ENCODE assay signal across 8 mouse cellular contexts in genomic region chr8:121669208-121669607, GRCm38 (mm10). TPM values are rescaled to one million over a fixed set of nuclear protein-coding genes. Genes with fewer than 3 reads are reported as not detected.
DNase-seq lines count a peak whose midpoint lies in the region; ATAC-seq and TF ChIP-seq lines count a peak whose summit lies in the region.

No protein-coding gene starts in this region.

- no peaks in the 10 kb centered on the region for H3K27me3 ChIP-seq in kidney, postnatal 0 days (ENCODE audit: insufficient read depth, low read length)
- 0 out of 2 replicates have a peak, but pooled peaks cover 5% of the 10 kb centered on the region for H3K27me3 ChIP-seq in heart, embryonic 15.5 days
- H3K27me3 ChIP-seq in midbrain, embryonic 13.5 days: no peaks in the 10 kb centered on the region
- no peaks in the 10 kb centered on the region; the same call in 1 of the 2 replicates for H3K27me3 ChIP-seq in thymus, adult 2 months (ENCODE audit: control insufficient read depth, insufficient read depth, low read length)

- WGBS in kidney, postnatal 0 days: 17% methylated on average over 6 of the region's 8 CpGs
- WGBS in heart, embryonic 15.5 days: 21% methylated on average over 8 of the region's 8 CpGs
- WGBS in midbrain, embryonic 13.5 days: 27% methylated on average over 8 of the region's 8 CpGs
- WGBS in thymus, adult 2 months: 17% methylated on average over 8 of the region's 8 CpGs

- H3K4me3 ChIP-seq in kidney, postnatal 0 days (replicated peaks; ENCODE audit: low read depth, low read length): no peak overlapping the region
- H3K4me3 ChIP-seq in cortical plate, adult 2 months (ENCODE audit: insufficient read depth, low read length): peak overlapping the region; percentile 14
- H3K4me3 ChIP-seq in heart, embryonic 15.5 days: no peak overlapping the region
- H3K4me3 ChIP-seq in midbrain, embryonic 13.5 days (replicated peaks): no peak overlapping the region
- H3K4me3 ChIP-seq in thymus, adult 2 months (ENCODE audit: control insufficient read depth, insufficient read depth, low read length): no peak overlapping the region

- H3K36me3 ChIP-seq in kidney, postnatal 0 days (ENCODE audit: insufficient read depth, low read length): no peaks in the 10 kb centered on the region
- H3K36me3 ChIP-seq in heart, embryonic 15.5 days: no peaks in the 10 kb centered on the region
- no peaks in the 10 kb centered on the region for H3K36me3 ChIP-seq in midbrain, embryonic 13.5 days
- no peaks in the 10 kb centered on the region for H3K36me3 ChIP-seq in thymus, adult 2 months (ENCODE audit: control insufficient read depth, insufficient read depth, low read length)

- TF ChIP-seq POLR2A in cortical plate, adult 2 months (IDR thresholded peaks at IDR 0.05; ENCODE audit: extremely low read depth, insufficient read depth, low read length): no peak
- TF ChIP-seq POLR2A in thymus, adult 2 months (IDR thresholded peaks at IDR 0.05; ENCODE audit: control insufficient read depth, extremely low read depth, insufficient read depth, low read length, poor library complexity): no peak

- ATAC-seq in kidney, postnatal 0 days (replicated peaks; ENCODE audit: low FRiP score, low read depth): peak; percentile 27; the same call in 1 of the 2 replicates
- peak; percentile 54 for ATAC-seq in heart, embryonic 15.5 days (replicated peaks; ENCODE audit: insufficient number of reproducible peaks, insufficient read depth, low FRiP score, low read depth)
- ATAC-seq in midbrain, embryonic 13.5 days: no peak

- no peak for TF ChIP-seq CTCF in kidney, postnatal 0 days (IDR thresholded peaks at IDR 0.05; ENCODE audit: low read depth)
- TF ChIP-seq CTCF in cortical plate, adult 2 months (IDR thresholded peaks at IDR 0.05; ENCODE audit: extremely low read depth, insufficient read depth, low read length): no peak
- TF ChIP-seq CTCF in thymus, adult 2 months (IDR thresholded peaks at IDR 0.05; ENCODE audit: borderline replicate concordance, control insufficient read depth, extremely low read depth, insufficient read depth, low read length, poor library complexity): no peak

- DNase-seq in kidney, postnatal 0 days (ENCODE audit: low spot score): no peak
- DNase-seq in kidney, adult 8-10 months: no peak
- DNase-seq in spleen, postnatal 10 days (ENCODE audit: low spot score in 2 of 2): no peak
- no peak for DNase-seq in urinary bladder, adult 2 months (ENCODE audit: low spot score)
- no peak for DNase-seq in thymus, adult 2 months

- H3K4me1 ChIP-seq in kidney, postnatal 0 days (replicated peaks; ENCODE audit: insufficient read depth, low read length): peaks cover 9% of the 10 kb centered on the region; the same call in 1 of the 2 replicates
- no peaks in the 10 kb centered on the region for H3K4me1 ChIP-seq in cortical plate, adult 2 months (ENCODE audit: control insufficient read depth, insufficient read depth, low read length)
- peaks cover 24% of the 10 kb centered on the region for H3K4me1 ChIP-seq in heart, embryonic 15.5 days (replicated peaks)
- peaks cover 27% of the 10 kb centered on the region for H3K4me1 ChIP-seq in midbrain, embryonic 13.5 days (replicated peaks)
- no peaks in the 10 kb centered on the region for H3K4me1 ChIP-seq in thymus, adult 2 months (replicated peaks; ENCODE audit: control insufficient read depth, insufficient read depth, low read length)

- H3K4me2 ChIP-seq in kidney, postnatal 0 days (ENCODE audit: low read length): no peak overlapping the region
- H3K4me2 ChIP-seq in heart, embryonic 15.5 days: no peak overlapping the region
- H3K4me2 ChIP-seq in midbrain, embryonic 13.5 days (replicated peaks): no peak overlapping the region

- no peak overlapping the region for H3K27ac ChIP-seq in kidney, postnatal 0 days
- peak overlapping the region; percentile 50 for H3K27ac ChIP-seq in cortical plate, adult 2 months (ENCODE audit: insufficient read depth, low read length)
- peak overlapping the region; percentile 33 for H3K27ac ChIP-seq in heart, embryonic 15.5 days
- H3K27ac ChIP-seq in midbrain, embryonic 13.5 days: no peak overlapping the region
- H3K27ac ChIP-seq in thymus, adult 2 months (ENCODE audit: control insufficient read depth, insufficient read depth, low read length): no peak overlapping the region

- no peaks in the 10 kb centered on the region for H3K9me3 ChIP-seq in kidney, postnatal 0 days (replicated peaks; ENCODE audit: low read length)
- no peaks in the 10 kb centered on the region for H3K9me3 ChIP-seq in heart, embryonic 15.5 days (replicated peaks)
- H3K9me3 ChIP-seq in midbrain, embryonic 13.5 days: no peaks in the 10 kb centered on the region

- no peak overlapping the region for H3K9ac ChIP-seq in kidney, postnatal 0 days (ENCODE audit: low read depth, low read length)
- no peak overlapping the region for H3K9ac ChIP-seq in heart, embryonic 15.5 days
- peak overlapping the region; percentile 17; the same call in 1 of the 2 replicates for H3K9ac ChIP-seq in midbrain, embryonic 13.5 days (replicated peaks)

RNA-seq across cellular contexts. Expression of gene Zcchc14, which starts 16.5 kb away (rescaled TPM):
- polyA plus RNA-seq in kidney, postnatal 0 days (2015; fragmentation: Nextera tagmentation; extraction: Ambion mirVana): 10.9 and 13.5 TPM in 2 replicates
- 34.3 and 36.3 TPM in 2 replicates for polyA plus RNA-seq in cortical plate, adult 2 months (2012; rRNA removed)
- 7.8 and 8.8 TPM in 2 replicates for polyA plus RNA-seq in heart, embryonic 15.5 days (2015; fragmentation: Nextera tagmentation; extraction: Ambion mirVana)
- 27.6 and 29.5 TPM in 2 replicates for polyA plus RNA-seq in midbrain, embryonic 13.5 days (2015; fragmentation: Nextera tagmentation; extraction: Ambion mirVana)
- polyA plus RNA-seq in urinary bladder, adult 2 months (2012; rRNA removed): 16.9 and 22.7 TPM in 2 replicates
- polyA plus RNA-seq in thymus, adult 2 months (2012; rRNA removed): 5.6 and 6.5 TPM in 2 replicates

Comparison
In these comparisons a context has a peak if more than half of its experiments do, and no peak if none do; other contexts are left out.
1. H3K27ac ChIP-seq: peak in cortical plate, adult 2 months (single experiment) and heart, embryonic 15.5 days (single experiment); none in kidney, postnatal 0 days (single experiment), midbrain, embryonic 13.5 days (single experiment) and thymus, adult 2 months (single experiment).